Mouse (Mus musculus) E14TG2a.4 (cell line): ENCODE measurements around the gene Cep95.

Experiments used
- CTCF ChIP-seq: conservative IDR thresholded peaks from 2 replicates; pipeline ENCODE4 v1.5.1; 2014; ENCODE audit warnings: low read length
- NANOG ChIP-seq: IDR thresholded peaks from 2 replicates; pipeline ENCODE4 v1.6.1; 2014; ENCODE audit warnings: borderline replicate concordance, low read length, mixed read lengths

DNA sequence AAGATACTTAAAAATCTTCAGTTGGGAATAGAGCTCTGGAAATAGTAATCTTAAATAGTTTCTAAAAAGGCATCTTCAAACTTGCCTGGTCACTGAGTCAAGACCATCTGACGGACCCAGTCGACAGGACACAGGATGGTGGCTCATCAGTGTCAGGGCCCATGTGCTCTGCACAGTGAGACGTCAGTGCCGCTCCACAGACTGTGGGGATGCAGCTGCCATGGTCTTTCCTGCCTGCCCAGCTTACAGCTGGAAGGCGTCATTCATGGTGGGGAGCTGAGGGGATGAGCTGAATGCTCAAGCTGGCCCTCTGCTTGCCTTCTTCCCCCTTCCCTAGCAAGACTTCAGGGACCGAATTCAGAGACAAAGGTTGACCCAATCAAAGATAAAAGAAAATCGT lies 27.3 kb downstream of the Cep95 start:
- TF ChIP-seq CTCF (no peak), NANOG (no peak)
